Mouse (Mus musculus) spleen, adult 12 weeks (tissue): ENCODE results near the gene Stard10.

Experiments
- DNase-seq: peaks from one replicate; pipeline ENCODE4 v3.0.0; 2022; ENCODE audit warnings: low spot score

The Stard10 gene

GRCm38 (mm10) chr7:101317014-101317413 is at the start of gene Stard10:
Stard10 (plus strand) TSS chr7:101317086.
- no peak for DNase-seq

GRCm38 (mm10) chr7:101267457-101268259 is 49.2 kb upstream of the Stard10 start:
- no peak for DNase-seq

- no peak for DNase-seq
Measured at GRCm38 (mm10) chr7:101271602-101272001, 45.3 kb upstream of the Stard10 start.

- no peak for DNase-seq
Measured at GRCm38 (mm10) chr7:101272466-101273160, 44.3 kb upstream of the Stard10 start.

GRCm38 (mm10) chr7:101282721-101283120 is 34.2 kb upstream of the Stard10 start:
- DNase-seq: no peak

GRCm38 (mm10) chr7:101284504-101284903 is 32.4 kb upstream of the Stard10 start:
- no peak for DNase-seq

GRCm38 (mm10) chr7:101286891-101287290 is 30.0 kb upstream of the Stard10 start:
- no peak for DNase-seq

GRCm38 (mm10) chr7:101287820-101288219 is 29.1 kb upstream of the Stard10 start:
- no peak for DNase-seq

- no peak for DNase-seq
Measured at GRCm38 (mm10) chr7:101288436-101288835, 28.4 kb upstream of the Stard10 start.

- DNase-seq: no peak
Measured at GRCm38 (mm10) chr7:101290401-101290800, 26.5 kb upstream of the Stard10 start.

GRCm38 (mm10) chr7:101291211-101291610 is 25.7 kb upstream of the Stard10 start:
- no peak for DNase-seq

GRCm38 (mm10) chr7:101291641-101292040 is 25.2 kb upstream of the Stard10 start:
- DNase-seq: no peak

- no peak for DNase-seq
Measured at GRCm38 (mm10) chr7:101292086-101292485, 24.8 kb upstream of the Stard10 start.

- DNase-seq: no peak
Measured at GRCm38 (mm10) chr7:101292696-101293095, 24.2 kb upstream of the Stard10 start.

- DNase-seq: no peak
Measured at GRCm38 (mm10) chr7:101293138-101293537, 23.7 kb upstream of the Stard10 start.

GRCm38 (mm10) chr7:101293611-101294010 is 23.3 kb upstream of the Stard10 start:
- DNase-seq: no peak

- no peak for DNase-seq
Measured at GRCm38 (mm10) chr7:101295438-101295837, 21.4 kb upstream of the Stard10 start.

- DNase-seq: no peak
Measured at GRCm38 (mm10) chr7:101296252-101297022, 20.4 kb upstream of the Stard10 start.

- no peak for DNase-seq
Measured at GRCm38 (mm10) chr7:101297023-101297405, 19.9 kb upstream of the Stard10 start.

GRCm38 (mm10) chr7:101298375-101298774 is 18.5 kb upstream of the Stard10 start:
- DNase-seq: no peak

GRCm38 (mm10) chr7:101301361-101301880 is 15.5 kb upstream of the Stard10 start:
- DNase-seq: no peak

GRCm38 (mm10) chr7:101301881-101302456 is 14.9 kb upstream of the Stard10 start, which contains the start of gene Atg16l2:
Atg16l2 (minus strand) TSS chr7:101302251.
- peak; percentile 91 for DNase-seq
